Mouse (Mus musculus) mouse embryonic stem cell (cell line): ENCODE measurements around the gene Fgf10.

Source experiments
- in situ Hi-C, 2 experiments: fragments of 300-500 bp; cut with MboI; formaldehyde crosslinking; loops; 1 replicate in 1 of 2; 3 replicates in 1 of 2; pipeline ENCODE4 v1.14.3; 2019 to 2020; ENCODE audit warnings: low sequenced_read_pairs in 2 of 2, low pct_unique_long_range_greater_than_20kb in 1 of 2, mixed read lengths in 1 of 2; ENCODE audit not compliant: unreplicated experiment in 1 of 2

Gene Fgf10

DNA sequence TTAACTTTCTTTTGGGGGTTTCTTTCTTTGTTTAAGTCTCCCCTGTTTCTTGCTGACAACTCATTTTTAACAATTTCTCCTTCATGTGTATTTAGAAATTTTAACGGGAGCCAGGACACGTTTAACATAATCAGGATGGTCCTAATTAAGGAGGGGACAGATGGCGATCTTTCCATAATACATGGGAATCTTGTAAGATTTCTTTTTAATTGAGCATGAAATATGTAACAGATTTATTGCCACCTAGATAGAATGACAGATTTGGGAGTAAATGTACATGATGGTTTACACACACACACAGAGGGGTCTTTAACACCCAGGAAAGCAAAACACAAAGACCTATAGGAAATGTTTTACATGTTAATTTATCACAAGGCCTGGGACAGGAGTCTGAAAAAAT is 137.1 kb downstream of the Fgf10 start:
- in situ Hi-C loops: no loop called here

DNA sequence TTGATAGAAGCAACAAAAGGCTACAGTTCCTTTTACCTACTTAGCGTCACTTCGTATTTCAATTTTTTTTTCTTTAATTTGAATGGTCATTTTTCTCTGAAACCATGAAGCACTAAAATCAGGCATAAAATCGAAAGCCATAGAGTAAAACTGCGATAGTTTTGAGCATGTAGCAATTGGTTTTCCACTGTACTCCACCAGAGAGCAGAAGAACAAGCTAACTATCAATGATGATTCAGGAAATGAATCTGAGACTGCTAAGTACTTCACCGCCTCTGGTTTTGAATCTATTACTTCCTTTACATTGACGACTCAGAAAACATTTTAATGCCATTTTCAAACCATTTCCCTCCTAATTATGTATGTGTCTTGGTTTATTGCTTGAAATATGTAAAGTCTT is 150.2 kb downstream of the Fgf10 start:
- in situ Hi-C loops: no loop called here

GRCm38 (mm10) chr13:118823113-118823512 is 153.5 kb downstream of the Fgf10 start:
- in situ Hi-C loops: no loop called here

DNA sequence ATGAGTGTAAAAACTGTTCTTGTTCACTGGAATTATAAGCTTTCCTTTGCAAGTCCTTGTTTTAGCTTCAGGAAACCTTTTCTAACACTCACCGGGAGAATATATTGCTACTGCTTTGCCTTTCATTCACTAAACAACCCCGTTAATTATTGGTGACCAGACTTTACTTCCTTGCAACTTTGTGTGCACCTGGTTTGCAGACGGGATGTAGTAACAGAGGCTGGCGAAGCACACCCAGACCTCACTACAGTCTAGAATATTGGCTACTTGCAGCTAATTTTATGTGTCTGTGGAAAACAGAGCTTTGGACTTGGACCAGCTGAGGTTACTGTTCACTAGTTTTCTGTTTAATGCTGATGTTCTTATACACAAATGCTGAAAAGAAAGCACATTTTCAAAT is 155.5 kb downstream of the Fgf10 start:
- in situ Hi-C loops: no loop called here

DNA sequence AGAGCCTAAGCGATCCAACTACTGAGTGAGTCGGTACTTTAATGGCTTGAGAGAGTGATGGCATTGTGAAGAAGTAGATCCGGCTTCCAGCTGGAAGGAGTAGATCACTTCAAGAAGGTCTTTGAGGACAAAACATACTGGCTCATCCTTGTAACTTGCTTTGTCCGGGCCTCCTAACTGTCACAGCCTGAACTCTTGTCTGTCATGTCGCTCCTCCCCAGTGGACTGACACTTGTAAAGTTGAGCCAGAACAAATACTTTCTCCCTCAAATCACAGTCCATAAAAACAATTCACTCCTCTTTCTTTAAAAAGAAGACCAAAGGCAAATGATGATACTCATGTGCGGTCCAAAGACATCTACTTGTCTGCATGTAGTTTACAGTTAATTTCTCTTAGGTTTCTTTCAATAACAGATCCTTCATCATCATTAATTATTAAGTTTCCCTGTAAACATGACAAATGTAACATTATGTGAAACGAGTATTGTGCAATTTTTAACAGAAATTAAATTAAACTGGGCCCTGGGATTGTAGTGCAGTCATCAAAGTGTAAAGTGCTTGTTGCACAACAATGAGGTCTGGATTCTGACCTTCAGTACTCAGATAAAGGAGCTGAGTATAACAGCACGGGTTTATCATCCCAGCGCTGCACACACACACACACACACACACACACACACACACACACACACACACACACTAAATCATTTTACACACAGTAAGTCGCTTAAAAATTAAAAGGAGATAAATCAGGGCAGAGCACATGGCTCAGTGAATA is 159.2 kb downstream of the Fgf10 start:
- in situ Hi-C loops: no loop called here

- in situ Hi-C loops: no loop called here
Observed at GRCm38 (mm10) chr13:118834021-118834420, 164.4 kb downstream of the Fgf10 start.

GRCm38 (mm10) chr13:118835078-118835477 is 165.5 kb downstream of the Fgf10 start:
- in situ Hi-C loops: no loop called here
